Mouse (Mus musculus) liver, embryonic 13.5 days (tissue): ENCODE measurements around the gene Sppl2b. TPM values are rescaled to one million over a fixed set of nuclear protein-coding genes. Genes with fewer than 3 reads are reported as not detected.

Experiments used
- ATAC-seq: fragments of 200-750 bp; cut with Nextera tagmentation; 2 replicates; pipeline ENCODE4 v1.8.0; 2017; ENCODE audit warnings: low read depth, mild to moderate bottlenecking, moderate number of reproducible peaks, moderate library complexity
- DNase-seq: peaks from one replicate; pipeline ENCODE4 v3.0.0; 2022
- H3K27ac ChIP-seq: fragments of 300-500 bp; sonication (generic); 2 replicates; pipeline ENCODE4 v1.5.1; 2015; ENCODE audit warnings: moderate library complexity, mild to moderate bottlenecking, inconsistent platforms
- H3K27me3 ChIP-seq: fragments of 300-500 bp; sonication (generic); 2 replicates; pipeline ENCODE4 v1.6.1; 2015; ENCODE audit warnings: mild to moderate bottlenecking, inconsistent platforms
- H3K36me3 ChIP-seq: fragments of 300-500 bp; sonication (generic); 2 replicates; pipeline ENCODE4 v1.6.1; 2015; ENCODE audit warnings: mild to moderate bottlenecking, inconsistent platforms
- H3K4me1 ChIP-seq: fragments of 300-500 bp; sonication (generic); replicated peaks from 2 replicates; pipeline ENCODE4 v1.6.1; 2015; ENCODE audit warnings: inconsistent platforms
- H3K4me2 ChIP-seq: fragments of 300-500 bp; sonication (generic); 2 replicates; pipeline ENCODE4 v1.6.1; 2015; ENCODE audit warnings: inconsistent platforms, mild to moderate bottlenecking, moderate library complexity
- H3K4me3 ChIP-seq: fragments of 300-500 bp; sonication (generic); replicated peaks from 2 replicates; pipeline ENCODE4 v1.5.1; 2015; ENCODE audit warnings: mild to moderate bottlenecking, inconsistent platforms
- H3K9ac ChIP-seq: fragments of 300-500 bp; sonication (generic); 2 replicates; pipeline ENCODE4 v1.6.1; 2015; ENCODE audit warnings: mild to moderate bottlenecking, inconsistent platforms
- H3K9me3 ChIP-seq: fragments of 300-500 bp; sonication (generic); replicated peaks from 2 replicates; pipeline ENCODE4 v1.6.1; 2016; ENCODE audit warnings: inconsistent platforms
- WGBS: fragments of 180-500 bp; shearing (Covaris S2); methylation state at CpG from one replicate; pipeline ENCODE4 v1.1.7; 2015; ENCODE audit not compliant: insufficient replicate concordance; 5-methylcytosine and 5-hydroxymethylcytosine counted together
- polyA plus RNA-seq: library from polyadenylated mRNA; unstranded; fragments of >200 nt; fragmentation: Nextera tagmentation; extraction: Ambion mirVana; gene quantifications from 2 replicates; pipeline ENCODE4 v1.2.1, GENCODE M21; 2015

Sppl2b gene
- polyA plus RNA-seq, 1 experiment from 2014 or later = 56.8 TPM

- H3K27me3 ChIP-seq = peaks cover 98% of the 10 kb centered on the region
- no peak for DNase-seq
- no peak overlapping the region for H3K4me3 ChIP-seq
- 0 out of 2 replicates have a peak, but pooled peaks cover 5% of the 10 kb centered on the region for H3K9me3 ChIP-seq
- ATAC-seq = no peak
- H3K27ac ChIP-seq = no peak overlapping the region
- H3K9ac ChIP-seq = no peak overlapping the region
- H3K4me2 ChIP-seq = no peak overlapping the region
- no peaks in the 10 kb centered on the region for H3K36me3 ChIP-seq
- peaks cover 14% of the 10 kb centered on the region for H3K4me1 ChIP-seq
- 53% methylated on average over 2 of the region's 2 CpGs for WGBS
Measured at GRCm38 (mm10) chr10:80837827-80838226, 17.2 kb upstream of the Sppl2b start.

GRCm38 (mm10) chr10:80838346-80838912, 16.6 kb upstream of the Sppl2b start:
- Histone ChIP-seq H3K27me3 (peaks cover 98% of the 10 kb centered on the region), H3K27ac (no peak overlapping the region), H3K9ac (no peak overlapping the region), H3K4me2 (no peak overlapping the region), H3K9me3 (0 out of 2 replicates have a peak, but pooled peaks cover 5% of the 10 kb centered on the region), H3K4me1 (peaks cover 16% of the 10 kb centered on the region), H3K36me3 (no peaks in the 10 kb centered on the region), H3K4me3 (no peak overlapping the region)
- WGBS = 39% methylated on average over 2 of the region's 2 CpGs
- DNase-seq (no peak), ATAC-seq (no peak)

GRCm38 (mm10) chr10:80839848-80840247, 15.2 kb upstream of the Sppl2b start:
- WGBS = 52% methylated on average over 6 of the region's 6 CpGs
- peaks cover 98% of the 10 kb centered on the region for H3K27me3 ChIP-seq

GRCm38 (mm10) chr10:80841685-80842084, 13.4 kb upstream of the Sppl2b start:
- peaks cover 98% of the 10 kb centered on the region for H3K27me3 ChIP-seq
- no peak overlapping the region for H3K4me3 ChIP-seq
- no peak overlapping the region for H3K9ac ChIP-seq
- no peaks in the 10 kb centered on the region for H3K36me3 ChIP-seq
- DNase-seq (no peak), ATAC-seq (no peak)
- H3K9me3 ChIP-seq = no peaks in the 10 kb centered on the region
- H3K27ac ChIP-seq = no peak overlapping the region
- 74% methylated on average over 2 of the region's 2 CpGs for WGBS
- no peak overlapping the region for H3K4me2 ChIP-seq
- peaks cover 16% of the 10 kb centered on the region for H3K4me1 ChIP-seq

More at GRCm38 (mm10) chr10:80839848-80840247, 15.2 kb upstream of the Sppl2b start:
- Histone ChIP-seq H3K36me3 (no peaks in the 10 kb centered on the region), H3K9me3 (0 out of 2 replicates have a peak, but pooled peaks cover 5% of the 10 kb centered on the region), H3K4me2 (no peak overlapping the region), H3K27ac (no peak overlapping the region), H3K4me3 (no peak overlapping the region), H3K4me1 (peaks cover 19% of the 10 kb centered on the region), H3K9ac (no peak overlapping the region)
- ATAC-seq (no peak), DNase-seq (no peak)

- WGBS = 68% methylated on average over 15 of the region's 15 CpGs
- no peak overlapping the region for H3K4me3 ChIP-seq
Measured at GRCm38 (mm10) chr10:80842334-80842733, 12.7 kb upstream of the Sppl2b start.

GRCm38 (mm10) chr10:80843087-80843930, 11.8 kb upstream of the Sppl2b start:
- peak overlapping the region; percentile 39 for H3K4me3 ChIP-seq
- H3K9me3 ChIP-seq = no peaks in the 10 kb centered on the region
- 10% methylated on average over 32 of the region's 32 CpGs for WGBS
- H3K9ac ChIP-seq = no peak overlapping the region
- peaks cover 13% of the 10 kb centered on the region for H3K4me1 ChIP-seq
- H3K36me3 ChIP-seq = no peaks in the 10 kb centered on the region
- DNase-seq (no peak), ATAC-seq (no peak)
- H3K4me2 ChIP-seq = peak overlapping the region; percentile 47
- H3K27me3 ChIP-seq = peaks cover 89% of the 10 kb centered on the region
- no peak overlapping the region for H3K27ac ChIP-seq

More at GRCm38 (mm10) chr10:80842334-80842733, 12.7 kb upstream of the Sppl2b start:
- no peak for ATAC-seq
- Histone ChIP-seq H3K27ac (no peak overlapping the region), H3K9ac (no peak overlapping the region), H3K27me3 (peaks cover 98% of the 10 kb centered on the region), H3K4me2 (no peak overlapping the region), H3K36me3 (no peaks in the 10 kb centered on the region), H3K4me1 (peaks cover 10% of the 10 kb centered on the region), H3K9me3 (no peaks in the 10 kb centered on the region)
- no peak for DNase-seq

- no peak for DNase-seq
- no peak for ATAC-seq
- no peak within 1 kb of the TSS for H3K9ac ChIP-seq
- peaks cover 82% of the 10 kb centered on the region for H3K27me3 ChIP-seq
- H3K4me3 ChIP-seq = peak within 1 kb of the TSS; percentile 39
- no peaks in the 10 kb centered on the region for H3K36me3 ChIP-seq
- H3K4me2 ChIP-seq = peak within 1 kb of the TSS; percentile 47
- no peak within 1 kb of the TSS for H3K27ac ChIP-seq
- 5% methylated on average over 42 of the region's 51 CpGs for WGBS
- H3K9me3 ChIP-seq = no peaks in the 10 kb centered on the region
- peaks cover 20% of the 10 kb centered on the region for H3K4me1 ChIP-seq
Measured at GRCm38 (mm10) chr10:80843931-80844547, 11.0 kb upstream of the Sppl2b start, which contains the start of gene Lingo3. Gene Lingo3, minus strand, starts transcription at chr10:80844039.

- Histone ChIP-seq H3K27me3 (peaks cover 72% of the 10 kb centered on the region), H3K36me3 (0 out of 2 replicates have a peak, but pooled peaks cover 3% of the 10 kb centered on the region), H3K27ac (no peak overlapping the region), H3K4me3 (no peak overlapping the region), H3K9me3 (no peaks in the 10 kb centered on the region), H3K4me1 (peaks cover 28% of the 10 kb centered on the region), H3K9ac (no peak overlapping the region), H3K4me2 (no peak overlapping the region)
- DNase-seq = no peak
- 56% methylated on average over 8 of the region's 8 CpGs for WGBS
- ATAC-seq = no peak
Measured at GRCm38 (mm10) chr10:80845055-80845693, 9.9 kb upstream of the Sppl2b start.

- no peak overlapping the region for H3K4me2 ChIP-seq
- H3K9me3 ChIP-seq = no peaks in the 10 kb centered on the region
- peaks cover 33% of the 10 kb centered on the region for H3K4me1 ChIP-seq
- H3K4me3 ChIP-seq = no peak overlapping the region
- H3K27me3 ChIP-seq = peaks cover 66% of the 10 kb centered on the region
- H3K9ac ChIP-seq = no peak overlapping the region
- ATAC-seq (no peak), DNase-seq (no peak)
- peaks cover 7% of the 10 kb centered on the region; the same call in 1 of the 2 replicates for H3K36me3 ChIP-seq
- 66% methylated on average over 12 of the region's 12 CpGs for WGBS
- no peak overlapping the region for H3K27ac ChIP-seq
Measured at GRCm38 (mm10) chr10:80845732-80846131, 9.3 kb upstream of the Sppl2b start.

GRCm38 (mm10) chr10:80848571-80848970, 6.5 kb upstream of the Sppl2b start:
- WGBS = 4% methylated on average over 10 of the region's 10 CpGs
- H3K4me2 ChIP-seq = 0 out of 2 replicates have a peak overlapping the region, but pooled peaks have one; percentile 5
- H3K4me3 ChIP-seq = no peak overlapping the region

GRCm38 (mm10) chr10:80855749-80856073, 636 bp downstream of the Sppl2b start:
- H3K4me1 ChIP-seq = peaks cover 82% of the 10 kb centered on the region
- peak; percentile 45 for DNase-seq

More at GRCm38 (mm10) chr10:80848571-80848970, 6.5 kb upstream of the Sppl2b start:
- Histone ChIP-seq H3K27me3 (peaks cover 38% of the 10 kb centered on the region), H3K4me1 (peaks cover 47% of the 10 kb centered on the region), H3K27ac (no peak overlapping the region), H3K9me3 (no peaks in the 10 kb centered on the region), H3K9ac (no peak overlapping the region), H3K36me3 (peaks cover 32% of the 10 kb centered on the region)
- peak; percentile 80 for DNase-seq
- ATAC-seq = peak; percentile 71

More at GRCm38 (mm10) chr10:80855749-80856073, 636 bp downstream of the Sppl2b start:
- Histone ChIP-seq H3K4me3 (peak overlapping the region; percentile 99), H3K9ac (peak overlapping the region; percentile 100), H3K27me3 (no peaks in the 10 kb centered on the region), H3K27ac (peak overlapping the region; percentile 100), H3K4me2 (peak overlapping the region; percentile 96), H3K9me3 (no peaks in the 10 kb centered on the region), H3K36me3 (peaks cover 39% of the 10 kb centered on the region)
- 9% methylated on average over 11 of the region's 11 CpGs for WGBS
- no peak for ATAC-seq
